Mouse (Mus musculus) left cerebral cortex, adult 9 months (tissue): ENCODE data around the gene Rundc3a.
"Not testable (repeated sequence)": the region's sequence is repeated elsewhere in the genome, so short reads cannot be mapped to it uniquely, and the experiment has no call there.

ENCODE experiments used
- DNase-seq, 2 experiments: peaks; one replicate each; pipeline ENCODE4 v3.0.0; 2022; ENCODE audit warnings: low spot score in 2 of 2

Rundc3a gene

GRCm38 (mm10) chr11:102408344-102408876 lies 15.2 kb downstream of the Rundc3a start:
- peak; percentile 95 to 98 for DNase-seq

GRCm38 (mm10) chr11:102408888-102409794 lies 15.9 kb downstream of the Rundc3a start:
- peak in 1 of 2 experiments; percentile 4 for DNase-seq

GRCm38 (mm10) chr11:102409795-102410330 lies 16.7 kb downstream of the Rundc3a start:
- no peak for DNase-seq

GRCm38 (mm10) chr11:102410345-102410744 lies 17.1 kb downstream of the Rundc3a start:
- not testable (repeated sequence) for DNase-seq

- no peak for DNase-seq
These were observed 17.9 kb downstream of the Rundc3a start for GRCm38 (mm10) chr11:102411061-102411460.

- DNase-seq, result peak in 1 of 2 experiments; percentile 92
These were observed 18.5 kb downstream of the Rundc3a start for GRCm38 (mm10) chr11:102411704-102412103.

- DNase-seq, result no peak
These were observed 19.9 kb downstream of the Rundc3a start for GRCm38 (mm10) chr11:102413059-102413458.

GRCm38 (mm10) chr11:102415034-102415802 lies 22.0 kb downstream of the Rundc3a start:
- no peak for DNase-seq

GRCm38 (mm10) chr11:102417160-102417559 lies 24.0 kb downstream of the Rundc3a start:
- no peak for DNase-seq

- DNase-seq, result no peak
These were observed 25.7 kb downstream of the Rundc3a start for GRCm38 (mm10) chr11:102418887-102419286.

GRCm38 (mm10) chr11:102421559-102421958 lies 28.4 kb downstream of the Rundc3a start:
- no peak for DNase-seq

- no peak for DNase-seq
These were observed 31.5 kb downstream of the Rundc3a start for GRCm38 (mm10) chr11:102424666-102425065.

- DNase-seq, result no peak
These were observed 32.5 kb downstream of the Rundc3a start for GRCm38 (mm10) chr11:102425555-102426316.

GRCm38 (mm10) chr11:102428981-102429540 lies 35.9 kb downstream of the Rundc3a start:
- no peak for DNase-seq

- no peak for DNase-seq
These were observed 36.3 kb downstream of the Rundc3a start for GRCm38 (mm10) chr11:102429551-102429950.

- DNase-seq, result peak; percentile 95 to 96
These were observed 37.2 kb downstream of the Rundc3a start, which contains the start of gene Grn for GRCm38 (mm10) chr11:102430121-102431017. TSS of gene Grn (plus strand) at chr11:102430315.

GRCm38 (mm10) chr11:102431018-102431645 lies 37.9 kb downstream of the Rundc3a start:
- peak in 1 of 2 experiments; percentile 85 for DNase-seq

GRCm38 (mm10) chr11:102431728-102432114 lies 38.5 kb downstream of the Rundc3a start:
- no peak for DNase-seq
